Mouse (Mus musculus): ENCODE data around the gene Wdr18.

GRCm38 (mm10) chr10:80013609-80014008, 53.7 kb downstream of the Wdr18 start:
- TF ChIP-seq BHLHE40 (IDR thresholded peaks at IDR 0.05; ENCODE audit: low read depth, low read length), result no peak
- TF ChIP-seq MAFK (IDR thresholded peaks at IDR 0.05; ENCODE audit: insufficient replicate concordance, low read length), result no peak
- no peak for TF ChIP-seq CTCF (conservative IDR thresholded peaks at IDR 0.05 in 1 of 2, IDR thresholded peaks at IDR 0.05 in 1 of 2; ENCODE audit: low read depth in 2 of 2, low read length in 2 of 2)
- TF ChIP-seq RAD21 (IDR thresholded peaks at IDR 0.05; ENCODE audit: low read depth, low read length), result no peak
- TF ChIP-seq USF1 (IDR thresholded peaks at IDR 0.05; ENCODE audit: low read depth, low read length), result no peak
- TF ChIP-seq EP300 (IDR thresholded peaks at IDR 0.05; ENCODE audit: low read length), result no peak
- TF ChIP-seq UBTF (IDR thresholded peaks at IDR 0.05; ENCODE audit: low read depth, low read length), result no peak
- TF ChIP-seq MEF2A (IDR thresholded peaks at IDR 0.05; ENCODE audit: borderline replicate concordance, low read depth, low read length), result no peak
- TF ChIP-seq GABPA (IDR thresholded peaks at IDR 0.05; ENCODE audit: insufficient replicate concordance, low read depth, low read length), result no peak
- TF ChIP-seq ETS1 (conservative IDR thresholded peaks at IDR 0.05; ENCODE audit: low read depth, low read length), result no peak
- no peak for TF ChIP-seq USF2 (conservative IDR thresholded peaks at IDR 0.05; ENCODE audit: low read depth, low read length)
